Mouse (Mus musculus): ENCODE results near the gene Gm21887. TPM values are rescaled to one million over a fixed set of nuclear protein-coding genes. Genes with fewer than 3 reads are reported as not detected.
"Not testable (repeated sequence)": the region's sequence is repeated elsewhere in the genome, so short reads cannot be mapped to it uniquely, and the experiment has no call there.

Gene Gm21887
- polyA plus RNA-seq, 1 experiment from 2014 or later = 139 TPM

DNA sequence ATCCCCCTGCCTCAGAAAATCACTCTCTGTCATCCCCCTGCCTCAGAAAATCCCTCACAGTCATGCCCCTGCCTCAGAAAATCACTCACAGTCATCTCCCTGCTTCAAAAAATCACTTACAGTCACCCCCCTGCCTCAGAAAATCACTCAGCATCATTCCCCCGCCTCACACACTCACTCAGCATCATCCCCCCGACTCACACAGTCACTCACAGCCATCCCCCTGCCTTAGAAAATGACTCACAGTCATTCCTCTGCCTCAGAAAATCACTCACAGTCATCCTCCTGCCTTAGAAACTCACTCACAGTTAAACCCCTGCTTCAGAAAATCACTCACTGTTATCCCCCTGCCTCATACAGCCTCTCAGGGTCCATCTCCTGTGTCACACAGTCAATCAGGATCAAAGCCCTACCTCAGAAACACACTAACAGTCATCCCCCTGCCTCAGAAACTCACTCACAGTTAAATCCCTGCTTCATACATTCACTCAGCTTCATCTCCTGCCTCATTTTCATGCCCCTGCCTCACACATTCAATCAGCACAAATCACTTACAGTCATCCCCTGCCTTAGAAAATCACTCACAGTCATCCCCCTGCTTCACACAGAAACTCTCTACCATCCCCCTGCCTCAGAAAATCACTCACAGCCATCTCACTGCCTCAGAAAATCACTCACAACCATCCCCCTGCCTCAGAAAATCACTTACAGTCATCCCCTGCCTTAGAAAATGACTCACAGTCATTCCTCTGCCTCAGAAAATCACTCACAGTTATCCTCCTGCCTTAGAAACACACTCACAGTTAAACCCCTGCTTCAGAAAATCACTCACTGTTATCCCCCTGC is 14.4 kb upstream of the Gm21887 start:
- H3K9ac ChIP-seq; H3K4me3 ChIP-seq; H3K4me2 ChIP-seq; H3K9me3 ChIP-seq; ATAC-seq (ENCODE audit: low read depth); H3K27me3 ChIP-seq; H3K36me3 ChIP-seq; H3K27ac ChIP-seq (replicated peaks); H3K4me1 ChIP-seq (replicated peaks): not testable (repeated sequence)
- WGBS = 14% methylated on average over 2 of the region's 2 CpGs

GRCm38 (mm10) chrX:169995909-169996521 is 13.4 kb upstream of the Gm21887 start:
- H3K4me1 ChIP-seq (replicated peaks) = not testable (repeated sequence)

DNA sequence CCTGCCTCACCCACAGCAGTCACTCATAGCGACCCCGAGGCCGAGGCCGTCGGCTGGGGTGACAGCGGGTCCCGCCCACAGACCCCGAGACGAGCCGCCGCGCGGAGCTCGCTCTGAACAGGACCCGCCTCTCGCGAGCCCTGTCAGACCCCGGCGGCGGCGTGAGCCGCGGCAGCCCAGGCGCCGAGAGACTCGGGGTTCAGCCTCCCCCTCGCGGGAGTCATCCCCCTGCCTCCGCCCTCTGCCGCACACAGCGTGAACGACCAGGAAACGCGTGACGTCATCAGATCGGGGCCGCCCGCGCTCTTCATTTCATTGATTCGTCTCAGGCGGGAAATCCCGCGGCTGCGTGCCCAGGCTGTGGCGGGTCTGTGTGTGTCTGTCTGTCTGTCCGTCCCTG is 12.5 kb upstream of the Gm21887 start:
- not testable (repeated sequence) for H3K27ac ChIP-seq (replicated peaks); H3K27me3 ChIP-seq; H3K36me3 ChIP-seq; H3K9ac ChIP-seq; H3K4me1 ChIP-seq (replicated peaks); ATAC-seq (ENCODE audit: low read depth); H3K9me3 ChIP-seq; H3K4me3 ChIP-seq
- WGBS = no CpG with 5 or more reads among the region's 46 CpGs
- H3K4me2 ChIP-seq = peak overlapping the region; percentile 75; the same call in 1 of the 2 replicates

More at GRCm38 (mm10) chrX:169995909-169996521, 13.4 kb upstream of the Gm21887 start:
- H3K27ac ChIP-seq (replicated peaks); H3K27me3 ChIP-seq; H3K9ac ChIP-seq; H3K4me2 ChIP-seq; H3K9me3 ChIP-seq; ATAC-seq (ENCODE audit: low read depth); H3K4me3 ChIP-seq; H3K36me3 ChIP-seq: not testable (repeated sequence)
- WGBS = no CpG with 5 or more reads among the region's 17 CpGs

DNA sequence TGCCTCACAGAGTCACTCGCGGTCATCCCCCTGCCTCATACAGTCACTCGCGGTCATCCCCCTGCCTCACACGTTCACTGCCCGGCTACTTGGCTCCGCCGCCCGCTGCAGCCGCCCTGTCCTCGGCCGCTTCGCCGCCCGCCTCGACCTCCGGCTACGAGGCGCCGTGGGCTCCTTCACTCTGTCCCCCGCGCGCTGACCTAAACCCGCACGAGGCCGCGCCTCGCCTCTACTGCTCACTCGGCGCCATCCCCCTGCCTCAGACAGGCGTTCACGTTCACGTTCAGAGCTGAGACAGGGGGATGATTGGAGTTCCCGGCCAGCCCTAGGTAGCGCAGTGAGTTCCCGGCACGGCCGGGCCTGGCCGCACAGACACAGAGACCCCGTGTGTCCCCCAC is 12.0 kb upstream of the Gm21887 start:
- H3K27ac ChIP-seq (replicated peaks) = peak overlapping the region; percentile 89
- not testable (repeated sequence) for H3K27me3 ChIP-seq; H3K9me3 ChIP-seq; ATAC-seq (ENCODE audit: low read depth); H3K4me1 ChIP-seq (replicated peaks); H3K36me3 ChIP-seq
- peak overlapping the region; percentile 75 for H3K4me2 ChIP-seq
- peak overlapping the region; percentile 69 for H3K9ac ChIP-seq
- WGBS = 23% methylated on average over 5 of the region's 40 CpGs
- peak overlapping the region; percentile 45 for H3K4me3 ChIP-seq

- WGBS = 2% methylated on average over 10 of the region's 37 CpGs
- H3K4me3 ChIP-seq = peak overlapping the region; percentile 45
- H3K36me3 ChIP-seq; H3K4me1 ChIP-seq (replicated peaks); H3K27me3 ChIP-seq; H3K9me3 ChIP-seq: not testable (repeated sequence)
- peak overlapping the region; percentile 89 for H3K27ac ChIP-seq (replicated peaks)
- peak; percentile 95 for ATAC-seq (ENCODE audit: low read depth)
- peak overlapping the region; percentile 69 for H3K9ac ChIP-seq
- H3K4me2 ChIP-seq = peak overlapping the region; percentile 75
Observed at GRCm38 (mm10) chrX:169997854-169998456, 11.5 kb upstream of the Gm21887 start.

- not testable (repeated sequence) for H3K27me3 ChIP-seq; H3K36me3 ChIP-seq; H3K4me3 ChIP-seq; H3K9ac ChIP-seq; H3K4me1 ChIP-seq (replicated peaks); H3K4me2 ChIP-seq; ATAC-seq (ENCODE audit: low read depth); H3K9me3 ChIP-seq; H3K27ac ChIP-seq (replicated peaks)
- WGBS = 5% methylated on average over 2 of the region's 4 CpGs
Observed at GRCm38 (mm10) chrX:169998559-169999219, 10.8 kb upstream of the Gm21887 start.

- not testable (repeated sequence) for H3K27ac ChIP-seq (replicated peaks); H3K4me2 ChIP-seq; H3K27me3 ChIP-seq; H3K4me3 ChIP-seq; H3K9ac ChIP-seq; ATAC-seq (ENCODE audit: low read depth); H3K4me1 ChIP-seq (replicated peaks); H3K36me3 ChIP-seq; H3K9me3 ChIP-seq
- WGBS = 38% methylated on average over 6 of the region's 11 CpGs
Observed at GRCm38 (mm10) chrX:169999226-169999883, 10.1 kb upstream of the Gm21887 start.

DNA sequence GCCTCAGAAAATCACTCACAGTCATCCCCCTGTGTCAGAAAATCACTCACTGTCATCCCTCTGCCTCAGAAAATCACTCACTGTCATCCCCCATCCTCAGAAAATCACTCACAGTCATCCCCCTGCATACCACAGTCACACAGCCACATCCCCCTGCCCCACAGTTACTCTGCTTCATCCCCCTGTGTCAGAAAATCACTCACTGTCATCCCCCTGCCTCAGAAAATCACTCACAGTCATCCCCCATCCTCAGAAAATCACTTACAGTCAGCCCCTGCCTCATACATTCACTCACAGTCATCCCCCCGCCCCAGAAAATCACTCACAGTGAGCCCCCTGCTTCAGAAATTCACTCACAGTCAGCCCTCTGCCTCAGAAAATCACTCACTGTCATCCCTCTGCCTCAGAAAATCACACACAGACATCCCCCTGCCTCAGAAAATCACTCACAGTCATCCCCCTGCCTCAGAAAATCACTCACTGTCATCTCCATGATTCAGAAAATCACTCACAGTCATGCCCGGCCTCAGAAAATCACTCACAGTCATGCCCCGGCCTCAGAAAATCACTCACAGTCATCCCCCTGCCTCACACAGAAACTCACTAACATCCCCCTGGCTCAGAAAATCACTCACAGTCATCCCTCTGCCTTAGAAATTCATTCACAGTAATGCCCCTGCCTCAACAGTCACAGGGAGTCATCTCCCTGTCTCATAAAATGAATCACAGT is 9.4 kb upstream of the Gm21887 start:
- H3K4me2 ChIP-seq; H3K9ac ChIP-seq; H3K9me3 ChIP-seq; H3K27me3 ChIP-seq; H3K36me3 ChIP-seq; ATAC-seq (ENCODE audit: low read depth); H3K27ac ChIP-seq (replicated peaks); H3K4me1 ChIP-seq (replicated peaks); H3K4me3 ChIP-seq: not testable (repeated sequence)
- WGBS = 0% methylated on average over 1 of the region's 3 CpGs

DNA sequence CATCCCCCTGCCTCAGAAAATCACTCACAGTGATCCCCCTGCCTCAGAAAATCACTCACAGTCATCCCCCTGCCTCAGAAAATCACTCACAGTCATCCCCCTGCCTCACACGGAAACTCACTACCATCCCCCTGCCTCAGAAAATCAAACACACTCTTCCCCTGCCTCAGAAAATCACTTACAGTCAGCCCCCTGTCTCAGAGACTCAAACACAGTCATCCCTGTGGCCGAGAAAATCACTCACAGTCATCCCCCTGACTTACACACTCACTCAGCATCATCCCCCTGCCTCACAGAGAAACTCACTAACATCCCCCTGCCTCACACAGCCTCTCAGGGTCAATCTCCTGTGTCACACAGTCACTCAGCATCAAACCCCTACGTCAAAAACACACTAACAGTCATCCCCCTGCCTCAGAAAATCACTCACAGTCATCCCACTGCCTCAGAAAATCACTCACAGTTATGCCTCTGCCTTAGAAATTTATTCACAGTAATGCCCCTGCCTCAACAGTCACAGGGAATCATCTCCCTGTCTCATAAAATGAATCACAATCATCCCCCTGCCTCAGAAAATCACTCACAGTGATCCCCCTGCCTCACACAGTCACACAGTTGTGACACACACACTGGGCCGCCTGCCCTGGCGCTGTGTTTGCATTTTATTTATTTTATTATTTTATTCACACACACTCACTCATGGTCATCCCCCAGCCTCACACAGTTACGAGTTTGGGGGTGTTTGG is 8.6 kb upstream of the Gm21887 start:
- not testable (repeated sequence) for H3K9ac ChIP-seq; H3K9me3 ChIP-seq; ATAC-seq (ENCODE audit: low read depth); H3K4me2 ChIP-seq; H3K27ac ChIP-seq (replicated peaks); H3K36me3 ChIP-seq; H3K4me1 ChIP-seq (replicated peaks); H3K27me3 ChIP-seq; H3K4me3 ChIP-seq
- 27% methylated on average over 6 of the region's 6 CpGs for WGBS

DNA sequence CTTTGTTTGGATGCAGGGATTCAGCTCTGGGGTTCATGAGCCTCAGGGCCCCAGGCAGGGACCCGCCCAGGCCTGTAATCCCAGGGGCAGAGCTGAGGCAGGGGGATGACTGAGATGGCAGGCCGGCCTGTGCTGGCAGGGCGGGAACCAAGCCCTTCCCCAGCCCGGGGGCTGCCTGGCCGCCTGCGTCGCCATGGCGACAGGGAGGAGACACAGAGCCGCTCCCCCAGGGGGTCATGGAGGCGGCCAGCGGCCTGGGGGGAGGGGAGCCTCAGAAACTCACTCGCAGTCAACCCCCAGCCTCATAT is 8.1 kb upstream of the Gm21887 start:
- not testable (repeated sequence) for ATAC-seq (ENCODE audit: low read depth); H3K4me3 ChIP-seq; H3K36me3 ChIP-seq; H3K9me3 ChIP-seq; H3K27me3 ChIP-seq; H3K9ac ChIP-seq; H3K4me2 ChIP-seq; H3K4me1 ChIP-seq (replicated peaks); H3K27ac ChIP-seq (replicated peaks)
- WGBS = 20% methylated on average over 1 of the region's 12 CpGs
